ENCODE assay signal across 24 mouse cellular contexts in the genomic region with DNA sequence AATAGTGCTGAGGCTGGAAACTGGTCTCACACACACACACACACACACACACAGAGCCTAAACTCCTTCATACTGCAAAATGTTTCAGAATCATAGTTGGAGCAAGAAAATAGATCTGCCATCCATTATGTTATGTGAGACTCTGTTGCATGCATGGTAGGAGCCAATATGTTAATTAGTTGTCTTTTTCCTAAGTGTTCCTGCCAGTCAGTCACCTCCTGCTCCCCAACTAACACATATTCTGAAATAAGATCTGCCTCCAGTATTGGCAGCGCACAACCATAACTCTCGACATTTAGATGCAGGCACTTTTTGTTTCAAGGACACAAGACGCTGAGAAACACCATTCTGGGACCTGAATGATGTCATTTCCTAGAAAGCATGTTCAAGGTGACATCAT.
DNase-seq lines count a peak whose midpoint lies in the region; ATAC-seq and TF ChIP-seq lines count a peak whose summit lies in the region.
"Had no signal": no experiment of that assay in that cellular context is flagged by ENCODE, and none has a peak within 500 bp of the region (broad histone marks: within the 10 kb centered on the region; RNA-seq: fewer than 3 reads in every experiment).

No protein-coding gene starts in this region.

- TF ChIP-seq CTCF in brain, embryonic 14.5 days (IDR thresholded peaks at IDR 0.05; ENCODE audit: borderline replicate concordance, extremely low read depth, insufficient read depth, insufficient read length) = no peak

- H3K27me3 ChIP-seq in forebrain, embryonic 13.5 days = no peaks in the 10 kb centered on the region
- H3K27me3 ChIP-seq in forebrain, embryonic 10.5 days (ENCODE audit: poor library complexity, severe bottlenecking) = no peaks in the 10 kb centered on the region
- H3K27me3 ChIP-seq in forebrain, embryonic 16.5 days (replicated peaks; ENCODE audit: control insufficient read depth, insufficient read depth, low read length) = no peaks in the 10 kb centered on the region
- no peaks in the 10 kb centered on the region for H3K27me3 ChIP-seq in forebrain, embryonic 11.5 days (ENCODE audit: control insufficient read depth, insufficient read depth, low read length)
- H3K27me3 ChIP-seq: CH12.LX; embryonic facial prominence, embryonic 13.5 days; embryonic facial prominence, embryonic 15.5 days; Patski had no signal

- DNase-seq in forebrain, embryonic 10.5 days (ENCODE audit: extremely low spot score, low spot score) = no peak
- no peak for DNase-seq in forebrain, embryonic 11.5 days (ENCODE audit: low spot score)
- DNase-seq in brain, embryonic 14.5 days (ENCODE audit: low read depth) = peak; percentile 38
- DNase-seq: adrenal gland, adult 8-10 months; adrenal gland, postnatal 14 days; adrenal gland, postnatal 36 days; B cell, adult 2 months; cerebellum, adult 11 months; cerebellum, adult 18-20 months; cerebellum, adult 8-10 months; cerebellum, adult 9-11 months; cerebellum, postnatal 14 days; cerebellum, postnatal 36 days; embryo, embryonic 11 days had no signal

- peak; percentile 16; the same call in 1 of the 2 replicates for ATAC-seq in forebrain, embryonic 13.5 days
- peak; percentile 78 for ATAC-seq in forebrain, embryonic 16.5 days
- no peak for ATAC-seq in forebrain, embryonic 11.5 days (replicated peaks; ENCODE audit: low FRiP score)
- ATAC-seq: activated CD4-positive, CD25-positive, alpha-beta regulatory T cell, adult 4 months; CD4-positive, CD25-positive, alpha-beta regulatory T cell, adult 4 months; Patski had no signal

- H3K9ac ChIP-seq in forebrain, embryonic 13.5 days = no peak overlapping the region
- no peak overlapping the region for H3K9ac ChIP-seq in forebrain, embryonic 16.5 days (replicated peaks; ENCODE audit: low read depth, low read length)
- H3K9ac ChIP-seq in forebrain, embryonic 11.5 days (ENCODE audit: low read length) = no peak overlapping the region
- H3K9ac ChIP-seq: embryonic facial prominence, embryonic 13.5 days; embryonic facial prominence, embryonic 15.5 days had no signal

- H3K9me3 ChIP-seq in forebrain, embryonic 13.5 days (replicated peaks) = no peaks in the 10 kb centered on the region
- no peaks in the 10 kb centered on the region for H3K9me3 ChIP-seq in forebrain, embryonic 10.5 days
- no peaks in the 10 kb centered on the region for H3K9me3 ChIP-seq in forebrain, embryonic 16.5 days (ENCODE audit: control insufficient read depth, low read length)
- H3K9me3 ChIP-seq in forebrain, embryonic 11.5 days (ENCODE audit: control insufficient read depth, low read length) = no peaks in the 10 kb centered on the region
- H3K9me3 ChIP-seq: embryonic facial prominence, embryonic 13.5 days; embryonic facial prominence, embryonic 15.5 days; G1E had no signal

- TF ChIP-seq POLR2A in brain, embryonic 14.5 days (IDR thresholded peaks at IDR 0.05; ENCODE audit: borderline replicate concordance, extremely low read depth, insufficient read depth, insufficient read length, poor library complexity, severe bottlenecking) = no peak

- WGBS in forebrain, embryonic 13.5 days = 79% methylated on average over 3 of the region's 3 CpGs
- 93% methylated on average over 3 of the region's 3 CpGs for WGBS in forebrain, embryonic 10.5 days
- 63% methylated on average over 3 of the region's 3 CpGs for WGBS in forebrain, embryonic 16.5 days
- WGBS in forebrain, embryonic 11.5 days = 96% methylated on average over 3 of the region's 3 CpGs

- H3K27ac ChIP-seq in forebrain, embryonic 13.5 days = no peak overlapping the region
- no peak overlapping the region for H3K27ac ChIP-seq in forebrain, embryonic 10.5 days
- H3K27ac ChIP-seq in forebrain, embryonic 16.5 days (ENCODE audit: low read length) = peak overlapping the region; percentile 45
- no peak overlapping the region for H3K27ac ChIP-seq in forebrain, embryonic 11.5 days (ENCODE audit: low read depth, low read length)
- H3K27ac ChIP-seq: embryonic facial prominence, embryonic 13.5 days; embryonic facial prominence, embryonic 15.5 days had no signal

- no peak overlapping the region for H3K4me2 ChIP-seq in forebrain, embryonic 13.5 days
- H3K4me2 ChIP-seq in forebrain, embryonic 16.5 days (ENCODE audit: low read length) = no peak overlapping the region
- no peak overlapping the region for H3K4me2 ChIP-seq in forebrain, embryonic 11.5 days (ENCODE audit: low read depth, low read length, severe bottlenecking)
- H3K4me2 ChIP-seq: embryonic facial prominence, embryonic 13.5 days; embryonic facial prominence, embryonic 15.5 days had no signal

- no peak overlapping the region for H3K4me3 ChIP-seq in forebrain, embryonic 13.5 days
- H3K4me3 ChIP-seq in forebrain, embryonic 10.5 days = no peak overlapping the region
- no peak overlapping the region for H3K4me3 ChIP-seq in forebrain, embryonic 16.5 days (replicated peaks; ENCODE audit: low read length)
- H3K4me3 ChIP-seq in forebrain, embryonic 11.5 days (ENCODE audit: low read depth, low read length) = no peak overlapping the region
- H3K4me3 ChIP-seq: embryonic facial prominence, embryonic 13.5 days; embryonic facial prominence, embryonic 15.5 days; erythroblast, embryonic 14.5 days had no signal

- no peaks in the 10 kb centered on the region for H3K4me1 ChIP-seq in forebrain, embryonic 13.5 days
- 0 out of 2 replicates have a peak, but pooled peaks cover 4% of the 10 kb centered on the region for H3K4me1 ChIP-seq in forebrain, embryonic 10.5 days
- H3K4me1 ChIP-seq in forebrain, embryonic 16.5 days (replicated peaks; ENCODE audit: control insufficient read depth, insufficient read depth, low read length) = peaks cover 8% of the 10 kb centered on the region
- H3K4me1 ChIP-seq in forebrain, embryonic 11.5 days (replicated peaks; ENCODE audit: control insufficient read depth, insufficient read depth, low read length) = no peaks in the 10 kb centered on the region
- H3K4me1 ChIP-seq: embryonic facial prominence, embryonic 13.5 days; embryonic facial prominence, embryonic 15.5 days had no signal

- H3K36me3 ChIP-seq in forebrain, embryonic 13.5 days (ENCODE audit: poor library complexity, severe bottlenecking) = no peaks in the 10 kb centered on the region
- no peaks in the 10 kb centered on the region for H3K36me3 ChIP-seq in forebrain, embryonic 10.5 days (replicated peaks)
- no peaks in the 10 kb centered on the region for H3K36me3 ChIP-seq in forebrain, embryonic 16.5 days (ENCODE audit: control insufficient read depth, insufficient read depth)
- H3K36me3 ChIP-seq in forebrain, embryonic 11.5 days (ENCODE audit: control insufficient read depth, insufficient read depth, low read length) = no peaks in the 10 kb centered on the region
- H3K36me3 ChIP-seq: embryonic facial prominence, embryonic 13.5 days; embryonic facial prominence, embryonic 15.5 days; G1E had no signal
